Mouse (Mus musculus) testis, postnatal 14 days (tissue): ENCODE data around the gene Sox5.

ENCODE experiments used
- DNase-seq: peaks from one replicate; pipeline ENCODE4 v3.0.0; 2021; ENCODE audit warnings: low spot score

Gene Sox5

GRCm38 (mm10) chr6:144181083-144181866 lies 600.5 kb downstream of the Sox5 start:
- peak; percentile 80 for DNase-seq

- no peak for DNase-seq
Measured at GRCm38 (mm10) chr6:144179111-144179510, 602.7 kb downstream of the Sox5 start.

GRCm38 (mm10) chr6:144176674-144177073 lies 605.1 kb downstream of the Sox5 start:
- DNase-seq = no peak

- no peak for DNase-seq
Measured at GRCm38 (mm10) chr6:144175590-144175989, 606.2 kb downstream of the Sox5 start.

GRCm38 (mm10) chr6:144170541-144170940 lies 611.2 kb downstream of the Sox5 start:
- no peak for DNase-seq

GRCm38 (mm10) chr6:144169791-144170190 lies 612.0 kb downstream of the Sox5 start:
- no peak for DNase-seq

- no peak for DNase-seq
Measured at GRCm38 (mm10) chr6:144168696-144169476, 612.9 kb downstream of the Sox5 start.

- no peak for DNase-seq
Measured at GRCm38 (mm10) chr6:144167058-144167457, 614.7 kb downstream of the Sox5 start.

GRCm38 (mm10) chr6:144166651-144167050 lies 615.1 kb downstream of the Sox5 start:
- no peak for DNase-seq

- no peak for DNase-seq
Measured at GRCm38 (mm10) chr6:144166104-144166503, 615.7 kb downstream of the Sox5 start.

GRCm38 (mm10) chr6:144163501-144163900 lies 618.3 kb downstream of the Sox5 start:
- no peak for DNase-seq

- DNase-seq = no peak
Measured at GRCm38 (mm10) chr6:144158637-144159036, 623.1 kb downstream of the Sox5 start.

GRCm38 (mm10) chr6:144154892-144155424 lies 626.8 kb downstream of the Sox5 start:
- DNase-seq = no peak

- no peak for DNase-seq
Measured at GRCm38 (mm10) chr6:144151957-144152356, 629.8 kb downstream of the Sox5 start.

- DNase-seq = no peak
Measured at GRCm38 (mm10) chr6:144151075-144151474, 630.7 kb downstream of the Sox5 start.

GRCm38 (mm10) chr6:144137397-144137796 lies 644.4 kb downstream of the Sox5 start:
- no peak for DNase-seq

- DNase-seq = no peak
Measured at GRCm38 (mm10) chr6:144136894-144137293, 644.9 kb downstream of the Sox5 start.

GRCm38 (mm10) chr6:144129927-144130326 lies 651.9 kb downstream of the Sox5 start:
- DNase-seq = no peak

GRCm38 (mm10) chr6:144119961-144120360 lies 661.8 kb downstream of the Sox5 start:
- no peak for DNase-seq

GRCm38 (mm10) chr6:144116646-144117045 lies 665.1 kb downstream of the Sox5 start:
- DNase-seq = no peak

GRCm38 (mm10) chr6:144111561-144111960 lies 670.2 kb downstream of the Sox5 start:
- DNase-seq = no peak

- DNase-seq = no peak
Measured at GRCm38 (mm10) chr6:144106848-144107247, 674.9 kb downstream of the Sox5 start.

GRCm38 (mm10) chr6:144105645-144106044 lies 676.1 kb downstream of the Sox5 start:
- DNase-seq = no peak
